Mouse (Mus musculus) midbrain, embryonic 16.5 days (tissue): ENCODE results near the gene Zfp646. TPM values are rescaled to one million over a fixed set of nuclear protein-coding genes. Genes with fewer than 3 reads are reported as not detected.
A peak's percentile ranks its signal among the peaks of the same experiment; 100 is the strongest.

Experiments
- ATAC-seq: fragments of 200-750 bp; cut with Nextera tagmentation; 2 replicates; pipeline ENCODE4 v1.8.0; 2017; ENCODE audit warnings: moderate TSS enrichment
- H3K27ac ChIP-seq: fragments of 300-500 bp; sonication (generic); 2 replicates; pipeline ENCODE4 v1.5.1; 2014; ENCODE audit warnings: mild to moderate bottlenecking, low read length, mixed read lengths
- H3K27me3 ChIP-seq: fragments of 300-500 bp; sonication (generic); 2 replicates; pipeline ENCODE4 v1.6.1; 2014; ENCODE audit warnings: low read depth, low read length, mixed read lengths; ENCODE audit not compliant: control insufficient read depth, insufficient read depth
- H3K36me3 ChIP-seq: fragments of 300-500 bp; sonication (generic); 2 replicates; pipeline ENCODE4 v1.6.1; 2014; ENCODE audit warnings: mild to moderate bottlenecking, low read length, moderate library complexity, mixed read lengths; ENCODE audit not compliant: control insufficient read depth, insufficient read depth
- H3K4me1 ChIP-seq: fragments of 300-500 bp; sonication (generic); 2 replicates; pipeline ENCODE4 v1.6.1; 2014; ENCODE audit warnings: mild to moderate bottlenecking, low read length, mixed read lengths; ENCODE audit not compliant: control insufficient read depth, insufficient read depth
- H3K4me2 ChIP-seq: fragments of 300-500 bp; sonication (generic); 2 replicates; pipeline ENCODE4 v1.6.1; 2014; ENCODE audit warnings: mild to moderate bottlenecking, low read length, mixed read lengths
- H3K4me3 ChIP-seq: fragments of 300-500 bp; sonication (generic); 2 replicates; pipeline ENCODE4 v1.5.1; 2014; ENCODE audit warnings: low read depth, mild to moderate bottlenecking, low read length, moderate library complexity, mixed read lengths
- H3K9ac ChIP-seq: fragments of 300-500 bp; sonication (generic); 2 replicates; pipeline ENCODE4 v1.6.1; 2014; ENCODE audit warnings: low read depth, low read length, mixed read lengths
- H3K9me3 ChIP-seq: fragments of 300-500 bp; sonication (generic); replicated peaks from 2 replicates; pipeline ENCODE4 v1.6.1; 2014; ENCODE audit warnings: mild to moderate bottlenecking, low read length, mixed read lengths; ENCODE audit not compliant: control insufficient read depth, poor library complexity, severe bottlenecking
- WGBS: fragments of 180-500 bp; shearing (Covaris S2); extraction: QIAGEN DNeasy Blood & Tissue Kit; methylation state at CpG from one replicate; pipeline ENCODE4 v1.1.7; 2014; 5-methylcytosine and 5-hydroxymethylcytosine counted together
- polyA plus RNA-seq: library from polyadenylated mRNA; unstranded; fragments of >200 nt; fragmentation: Nextera tagmentation; extraction: Ambion mirVana; gene quantifications from 2 replicates; pipeline ENCODE4 v1.2.1, GENCODE M21; 2015

The Zfp646 gene
- polyA plus RNA-seq, 1 experiment from 2014 or later, result 8.3 TPM

DNA sequence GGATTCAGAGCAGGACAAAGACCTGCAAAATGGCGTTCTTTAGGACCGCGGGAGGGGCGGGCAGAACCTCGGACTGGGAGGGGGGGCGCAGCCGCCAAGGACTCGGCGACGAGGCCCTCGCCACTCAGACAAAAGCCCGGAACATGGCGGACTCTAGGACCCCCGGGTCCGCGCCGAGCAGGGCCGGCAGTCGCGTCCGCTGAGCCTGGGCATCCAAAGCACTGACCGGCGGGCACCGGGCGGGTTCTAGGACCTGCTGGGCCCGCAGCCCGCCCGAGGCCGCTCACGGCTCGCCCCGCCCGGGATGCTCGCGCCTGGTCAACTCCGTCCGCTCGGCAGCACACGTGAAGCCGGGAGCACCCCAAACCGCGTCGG lies 407 bp upstream of the Zfp646 start:
- Histone ChIP-seq H3K9me3 (no peaks in the 10 kb centered on the region), H3K4me1 (peaks cover 25% of the 10 kb centered on the region), H3K4me2 (peak overlapping the region; percentile 67), H3K27ac (peak overlapping the region; percentile 100), H3K36me3 (peaks cover 17% of the 10 kb centered on the region), H3K27me3 (no peaks in the 10 kb centered on the region), H3K9ac (peak overlapping the region; percentile 97), H3K4me3 (peak overlapping the region; percentile 74)
- WGBS, result under 1% methylated on average over 31 of the region's 43 CpGs
- peak; percentile 96 for ATAC-seq

DNA sequence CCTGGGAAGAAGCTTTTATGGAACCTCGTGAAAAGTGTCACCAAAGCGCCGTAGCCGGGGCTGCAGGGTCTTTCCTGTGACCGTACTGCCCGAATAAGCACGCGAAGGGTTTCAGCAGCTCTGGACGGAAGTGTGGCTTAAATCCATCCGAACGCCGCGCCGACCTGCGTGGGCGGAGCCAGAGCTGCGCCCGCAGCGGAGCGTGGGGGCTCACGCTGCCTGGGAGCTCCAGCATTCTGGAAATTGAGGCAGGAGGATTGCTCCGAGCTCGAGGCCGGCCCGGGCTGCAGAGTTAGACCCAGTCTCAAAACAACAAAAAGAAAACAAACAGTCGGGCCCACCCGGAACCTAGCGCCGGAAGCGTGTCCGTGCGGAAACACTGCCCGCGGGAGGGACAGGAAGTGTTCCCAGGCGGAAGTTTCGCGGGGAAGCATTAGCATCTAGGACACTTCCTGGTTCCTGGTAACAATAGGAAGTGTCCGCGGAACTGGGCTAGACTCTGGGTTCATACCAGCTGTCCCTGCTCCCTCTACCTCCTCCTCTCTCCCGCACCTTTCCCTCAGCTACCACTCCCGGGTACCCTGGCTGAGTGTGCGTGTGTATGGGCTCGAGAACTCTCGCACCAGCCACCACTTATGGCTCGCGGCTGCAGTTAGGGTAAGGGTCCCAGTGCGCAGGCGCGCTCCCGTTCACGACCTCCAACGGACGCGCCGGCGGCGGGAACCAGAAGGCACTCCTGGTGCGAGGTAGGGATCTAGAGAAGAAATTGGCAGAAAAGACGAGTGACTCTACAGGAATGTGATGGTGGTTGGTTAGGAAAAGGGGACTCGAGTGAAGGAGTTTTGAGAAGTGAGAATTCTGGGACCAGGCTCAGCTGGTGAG lies 687 bp downstream of the Zfp646 start, which contains the start of gene Zfp668:
Gene Zfp668, minus strand, starts transcription at position 362 of the 882 bp plus-strand sequence.
- Histone ChIP-seq H3K4me2 (peak within 1 kb of the TSS; percentile 67), H3K9me3 (no peaks in the 10 kb centered on the region), H3K36me3 (peaks cover 26% of the 10 kb centered on the region), H3K9ac (peak within 1 kb of the TSS; percentile 97), H3K27ac (peak within 1 kb of the TSS; percentile 100), H3K4me1 (peaks cover 25% of the 10 kb centered on the region), H3K4me3 (peak within 1 kb of the TSS; percentile 74), H3K27me3 (no peaks in the 10 kb centered on the region)
- WGBS, result under 1% methylated on average over 60 of the region's 60 CpGs
- ATAC-seq, result peak; percentile 72

DNA sequence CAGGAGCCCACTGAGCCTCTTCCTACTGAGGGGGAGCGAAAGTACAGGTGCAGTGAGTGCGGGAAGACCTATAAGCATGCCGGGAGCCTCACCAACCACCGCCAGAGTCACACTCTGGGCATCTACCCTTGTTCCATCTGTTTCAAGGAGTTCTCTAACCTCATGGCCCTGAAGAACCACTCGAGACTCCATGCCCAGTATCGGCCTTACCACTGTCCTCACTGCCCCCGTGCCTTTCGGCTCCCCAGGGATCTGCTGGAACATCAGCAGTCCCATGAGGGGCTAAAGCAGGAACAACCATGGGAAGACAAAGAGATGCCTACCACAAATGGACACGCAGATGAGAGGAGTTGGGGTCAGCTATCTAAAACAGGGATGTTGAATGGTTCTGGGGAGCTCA lies 3.3 kb downstream of the Zfp646 start:
- H3K9me3 ChIP-seq, result no peaks in the 10 kb centered on the region
- H3K4me2 ChIP-seq, result no peak overlapping the region
- peaks cover 18% of the 10 kb centered on the region for H3K4me1 ChIP-seq
- 96% methylated on average over 9 of the region's 9 CpGs for WGBS
- H3K4me3 ChIP-seq, result no peak overlapping the region
- no peak overlapping the region for H3K27ac ChIP-seq
- H3K36me3 ChIP-seq, result peaks cover 50% of the 10 kb centered on the region
- H3K27me3 ChIP-seq, result no peaks in the 10 kb centered on the region
- H3K9ac ChIP-seq, result no peak overlapping the region
- ATAC-seq, result no peak

DNA sequence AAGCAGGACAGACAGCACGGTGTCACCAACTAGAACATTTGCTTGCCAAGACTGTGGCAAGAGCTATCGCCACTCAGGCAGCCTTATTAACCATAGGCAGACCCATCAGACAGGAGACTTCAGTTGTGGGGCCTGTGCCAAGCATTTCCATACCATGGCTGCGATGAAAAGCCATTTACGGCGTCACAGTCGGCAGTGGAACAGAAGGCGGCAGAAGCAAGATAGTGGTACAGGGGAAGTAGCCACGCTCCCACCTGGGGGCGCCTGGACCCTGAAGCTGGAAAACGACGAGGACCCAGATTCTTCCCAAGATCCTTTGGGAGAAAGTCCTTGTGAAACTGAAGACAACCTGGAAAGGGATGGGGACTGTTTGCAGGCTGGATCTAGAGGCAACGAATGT lies 4.4 kb downstream of the Zfp646 start:
- H3K4me2 ChIP-seq, result no peak overlapping the region

DNA sequence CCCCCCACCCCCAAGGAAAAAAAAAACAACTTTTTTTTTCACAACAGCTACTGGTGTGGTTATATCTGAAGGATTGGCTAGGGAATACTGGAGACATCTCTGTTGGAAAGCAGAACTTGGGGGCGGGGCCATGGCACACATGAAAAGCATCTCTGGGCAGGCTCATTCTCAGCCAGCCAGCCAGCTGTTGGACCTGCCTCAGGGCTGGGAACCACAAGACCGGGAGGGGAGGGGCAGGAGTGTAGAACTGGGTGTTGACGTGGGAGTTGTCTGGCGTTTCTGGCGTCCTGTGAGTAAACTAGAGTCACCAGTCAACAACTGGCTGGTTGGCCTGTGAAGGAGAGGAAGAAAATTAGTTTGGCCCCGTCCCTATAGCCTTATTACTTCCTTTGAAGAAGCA lies 9.9 kb downstream of the Zfp646 start:
- H3K27ac ChIP-seq, result no peak overlapping the region
- H3K36me3 ChIP-seq, result peaks cover 66% of the 10 kb centered on the region
- no peaks in the 10 kb centered on the region for H3K9me3 ChIP-seq
- 70% methylated on average over 6 of the region's 6 CpGs for WGBS
- no peak for ATAC-seq
- H3K4me1 ChIP-seq, result peaks cover 9% of the 10 kb centered on the region
- no peak overlapping the region for H3K4me2 ChIP-seq
- no peak overlapping the region for H3K9ac ChIP-seq
- H3K27me3 ChIP-seq, result no peaks in the 10 kb centered on the region
- no peak overlapping the region for H3K4me3 ChIP-seq

More for the DNA sequence above, 4.4 kb downstream of the Zfp646 start:
- no peaks in the 10 kb centered on the region for H3K9me3 ChIP-seq
- H3K27ac ChIP-seq, result no peak overlapping the region
- no peaks in the 10 kb centered on the region for H3K27me3 ChIP-seq
- peaks cover 18% of the 10 kb centered on the region for H3K4me1 ChIP-seq
- peaks cover 58% of the 10 kb centered on the region for H3K36me3 ChIP-seq
- H3K4me3 ChIP-seq, result no peak overlapping the region
- WGBS, result 87% methylated on average over 12 of the region's 12 CpGs
- no peak overlapping the region for H3K9ac ChIP-seq
- no peak for ATAC-seq

DNA sequence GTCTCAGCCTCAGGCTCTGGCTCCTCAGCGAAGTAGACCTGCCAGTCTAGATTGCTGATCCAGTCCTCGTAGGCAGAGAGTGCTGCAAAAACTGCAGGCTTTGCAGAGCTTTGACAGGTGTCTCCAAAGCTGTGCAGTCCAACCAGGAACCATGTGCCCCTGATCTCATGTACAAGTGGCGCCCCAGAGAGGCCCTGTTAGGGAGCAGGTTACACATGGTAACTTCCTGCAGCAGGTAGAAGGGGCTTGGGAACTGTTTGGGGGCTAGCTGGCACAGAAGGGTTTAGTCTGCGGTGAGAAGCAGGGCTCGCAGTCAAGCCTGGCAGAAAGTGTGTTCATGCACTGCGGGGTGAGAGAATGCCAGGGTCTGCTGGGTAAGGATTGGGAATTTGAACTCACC lies 10.5 kb downstream of the Zfp646 start:
- WGBS, result 95% methylated on average over 6 of the region's 6 CpGs

DNA sequence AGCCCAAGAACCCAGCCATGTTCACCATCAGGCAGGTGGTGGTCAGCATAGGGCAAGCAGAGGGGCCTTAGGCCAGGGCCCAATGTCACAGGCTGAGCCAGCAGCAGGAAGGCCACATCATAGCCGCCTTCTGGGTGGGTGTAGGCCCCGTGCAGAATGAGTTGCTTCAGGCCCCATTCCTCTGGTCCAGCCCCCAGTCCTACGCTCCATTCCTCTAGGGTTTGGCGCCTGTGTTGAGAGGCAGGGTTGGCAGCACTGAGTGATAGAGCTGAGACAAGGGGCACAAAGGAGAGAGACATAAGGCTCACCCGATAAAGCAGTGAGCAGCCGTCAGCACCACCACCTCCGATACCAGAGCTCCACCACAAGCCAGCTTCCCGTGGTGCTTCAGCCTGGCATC lies 11.2 kb downstream of the Zfp646 start:
- Histone ChIP-seq H3K4me3 (no peak overlapping the region), H3K36me3 (peaks cover 57% of the 10 kb centered on the region), H3K9me3 (no peaks in the 10 kb centered on the region), H3K27me3 (no peaks in the 10 kb centered on the region), H3K4me2 (no peak overlapping the region), H3K27ac (no peak overlapping the region), H3K4me1 (peaks cover 9% of the 10 kb centered on the region), H3K9ac (no peak overlapping the region)
- 88% methylated on average over 8 of the region's 8 CpGs for WGBS
- ATAC-seq, result no peak

More for the DNA sequence above, 10.5 kb downstream of the Zfp646 start:
- H3K36me3 ChIP-seq, result peaks cover 60% of the 10 kb centered on the region
- H3K4me2 ChIP-seq, result no peak overlapping the region
- no peak overlapping the region for H3K4me3 ChIP-seq
- no peaks in the 10 kb centered on the region for H3K9me3 ChIP-seq
- no peak overlapping the region for H3K27ac ChIP-seq
- no peak for ATAC-seq
- H3K4me1 ChIP-seq, result peaks cover 9% of the 10 kb centered on the region
- H3K9ac ChIP-seq, result no peak overlapping the region
- H3K27me3 ChIP-seq, result no peaks in the 10 kb centered on the region

DNA sequence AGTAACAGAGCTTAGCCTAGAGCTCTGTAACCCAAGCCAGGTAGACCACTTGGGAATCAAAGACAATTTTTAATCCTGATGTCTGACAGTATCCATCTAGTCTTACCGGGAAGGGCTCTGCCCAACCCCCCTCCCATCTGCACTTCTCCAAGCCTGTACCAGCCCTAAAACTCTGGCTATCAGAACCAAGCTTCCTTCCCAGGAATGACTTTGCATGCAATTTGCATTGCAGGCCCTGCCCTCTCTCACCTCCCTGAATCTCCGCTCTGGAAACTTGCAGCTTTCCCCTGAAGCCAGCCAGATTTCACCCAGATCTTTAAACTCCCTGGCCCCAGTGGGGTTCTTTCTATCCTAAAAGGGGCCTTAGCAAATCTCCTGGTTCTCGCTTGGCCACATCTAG lies 11.8 kb downstream of the Zfp646 start:
- peaks cover 9% of the 10 kb centered on the region for H3K4me1 ChIP-seq
- no peaks in the 10 kb centered on the region for H3K9me3 ChIP-seq
- ATAC-seq, result no peak
- H3K4me3 ChIP-seq, result no peak overlapping the region
- peaks cover 52% of the 10 kb centered on the region for H3K36me3 ChIP-seq
- H3K27ac ChIP-seq, result no peak overlapping the region
- WGBS, result 80% methylated on average over 3 of the region's 3 CpGs
- no peaks in the 10 kb centered on the region for H3K27me3 ChIP-seq
- H3K4me2 ChIP-seq, result no peak overlapping the region
- no peak overlapping the region for H3K9ac ChIP-seq

DNA sequence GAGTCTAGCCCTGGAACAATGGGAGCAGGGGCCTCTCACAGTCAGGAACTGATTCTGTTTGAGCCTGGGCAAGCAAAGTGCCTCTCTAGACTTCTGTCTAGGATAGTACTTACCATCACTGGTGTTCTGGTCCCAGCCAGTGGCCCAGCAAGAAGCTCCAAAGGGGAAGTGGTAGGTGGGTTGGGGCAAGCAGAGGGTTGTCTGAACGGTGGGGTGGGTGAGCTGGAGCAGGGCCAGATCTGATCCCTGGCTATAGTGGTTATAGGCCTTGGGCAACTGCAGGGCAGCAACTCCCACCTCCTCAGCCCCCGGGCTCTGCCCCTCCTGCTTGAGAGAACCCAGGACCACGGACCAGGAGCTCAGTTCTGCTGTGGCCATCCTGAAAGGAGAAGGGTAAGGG lies 12.8 kb downstream of the Zfp646 start:
- WGBS, result 79% methylated on average over 3 of the region's 3 CpGs
- Histone ChIP-seq H3K9me3 (no peaks in the 10 kb centered on the region), H3K27ac (no peak overlapping the region), H3K9ac (no peak overlapping the region), H3K4me3 (no peak overlapping the region), H3K4me2 (no peak overlapping the region), H3K4me1 (peaks cover 8% of the 10 kb centered on the region), H3K27me3 (no peaks in the 10 kb centered on the region), H3K36me3 (peaks cover 50% of the 10 kb centered on the region)
- ATAC-seq, result no peak
